ENCODE assay signal across 49 mouse cellular contexts in genomic region chr19:6204265-6204664, GRCm38 (mm10). TPM values are rescaled to one million over a fixed set of nuclear protein-coding genes. Genes with fewer than 3 reads are reported as not detected.
"Had no signal": no experiment of that assay in that cellular context is flagged by ENCODE, and none has a peak within 500 bp of the region (broad histone marks: within the 10 kb centered on the region; RNA-seq: fewer than 3 reads in every experiment).

No protein-coding gene starts in this region.

- ATAC-seq: hindbrain, embryonic 16.5 days; hindbrain, postnatal 0 days; inflammation-experienced regulatory T-cells, adult 6 months had no signal

- H3K9me3 ChIP-seq: heart, embryonic 10.5 days; heart, embryonic 12.5 days; heart, embryonic 13.5 days; heart, embryonic 15.5 days; hindbrain, embryonic 10.5 days; hindbrain, embryonic 12.5 days; hindbrain, embryonic 13.5 days; hindbrain, embryonic 15.5 days; kidney, embryonic 15.5 days had no signal

- H3K27ac ChIP-seq: heart, adult 2 months; heart, embryonic 10.5 days; heart, embryonic 13.5 days; heart, embryonic 15.5 days; hindbrain, embryonic 10.5 days; hindbrain, embryonic 12.5 days; hindbrain, embryonic 13.5 days; hindbrain, embryonic 14.5 days; hindbrain, embryonic 15.5 days; hindbrain, postnatal 0 days; kidney, embryonic 15.5 days; kidney, postnatal 0 days; layer of hippocampus, adult 2 months had no signal

- H3K36me3 ChIP-seq: heart, embryonic 10.5 days; heart, embryonic 12.5 days; heart, embryonic 13.5 days; heart, embryonic 15.5 days; hindbrain, embryonic 10.5 days; hindbrain, embryonic 12.5 days; hindbrain, embryonic 13.5 days; hindbrain, embryonic 15.5 days; kidney, embryonic 15.5 days had no signal

- H3K27me3 ChIP-seq: heart, embryonic 12.5 days; heart, embryonic 13.5 days; heart, embryonic 15.5 days; hindbrain, embryonic 12.5 days; hindbrain, embryonic 13.5 days; hindbrain, embryonic 15.5 days; kidney, embryonic 15.5 days had no signal

- DNase-seq: heart, adult 2 months; heart, postnatal 10 days; heart, postnatal 14 days; heart, postnatal 36 days; heart, postnatal 4 days; kidney, adult 11 months; kidney, adult 18-20 months; kidney, adult 2 months; kidney, adult 8-10 months; kidney, adult 9 months; kidney, postnatal 10 days; kidney, postnatal 14 days; kidney, postnatal 25 days; kidney, postnatal 36 days; kidney, postnatal 4 days; layer of hippocampus, adult 9-11 months; layer of hippocampus, postnatal 36 days had no signal

- H3K9ac ChIP-seq: heart, embryonic 12.5 days; heart, embryonic 13.5 days; heart, embryonic 15.5 days; hindbrain, embryonic 12.5 days; hindbrain, embryonic 13.5 days; hindbrain, embryonic 14.5 days; hindbrain, embryonic 15.5 days; kidney, embryonic 15.5 days had no signal

- H3K4me1 ChIP-seq: heart, embryonic 10.5 days; heart, embryonic 12.5 days; heart, embryonic 13.5 days; heart, embryonic 15.5 days; hindbrain, embryonic 10.5 days; hindbrain, embryonic 12.5 days; hindbrain, embryonic 13.5 days; hindbrain, embryonic 15.5 days; kidney, embryonic 15.5 days had no signal

- H3K4me2 ChIP-seq: heart, embryonic 11.5 days; heart, embryonic 12.5 days; heart, embryonic 13.5 days; heart, embryonic 15.5 days; hindbrain, embryonic 12.5 days; hindbrain, embryonic 13.5 days; hindbrain, embryonic 14.5 days; hindbrain, embryonic 15.5 days; kidney, embryonic 15.5 days had no signal

- H3K4me3 ChIP-seq: heart, adult 2 months; heart, embryonic 10.5 days; heart, embryonic 12.5 days; heart, embryonic 13.5 days; heart, embryonic 15.5 days; hindbrain, embryonic 10.5 days; hindbrain, embryonic 12.5 days; hindbrain, embryonic 13.5 days; hindbrain, embryonic 15.5 days; kidney, embryonic 15.5 days; layer of hippocampus, adult 2 months had no signal

RNA-seq across cellular contexts. Expression of gene Majin, which starts 20.1 kb away (rescaled TPM):
- total RNA-seq: heart, adult 2 months; heart, adult 8-10 months; heart, postnatal 10 days; heart, postnatal 14 days; heart, postnatal 25 days; heart, postnatal 36 days; heart, postnatal 4 days; hematopoietic stem cell, adult 5-6 weeks; hindbrain, postnatal 0 days; layer of hippocampus, adult 18-20 months; layer of hippocampus, adult 2 months; layer of hippocampus, adult 8-10 months; layer of hippocampus, postnatal 10 days; layer of hippocampus, postnatal 14 days; layer of hippocampus, postnatal 25 days; layer of hippocampus, postnatal 36 days had no signal
- polyA plus RNA-seq: heart, embryonic 10.5 days; heart, embryonic 11.5 days; heart, embryonic 12.5 days; heart, embryonic 13.5 days; heart, embryonic 14.5 days; heart, embryonic 15.5 days; heart, embryonic 16.5 days; heart, postnatal 0 days; hindbrain, embryonic 11.5 days; hindbrain, embryonic 12.5 days; hindbrain, embryonic 13.5 days; hindbrain, embryonic 14.5 days; hindbrain, embryonic 15.5 days; hindbrain, postnatal 0 days; intestine, embryonic 14.5 days; kidney, embryonic 14.5 days; kidney, embryonic 15.5 days; kidney, embryonic 16.5 days; kidney, postnatal 0 days had no signal

RNA-seq across cellular contexts. Expression of gene Gpha2, which starts 21.9 kb away (rescaled TPM):
- total RNA-seq: heart, adult 2 months; heart, adult 8-10 months; heart, postnatal 10 days; heart, postnatal 14 days; heart, postnatal 25 days; heart, postnatal 36 days; heart, postnatal 4 days; hindbrain, postnatal 0 days; layer of hippocampus, adult 18-20 months; layer of hippocampus, adult 2 months; layer of hippocampus, adult 8-10 months; layer of hippocampus, postnatal 10 days; layer of hippocampus, postnatal 14 days; layer of hippocampus, postnatal 25 days; layer of hippocampus, postnatal 36 days; left cerebral cortex, adult 18-20 months had no signal
- polyA plus RNA-seq: heart, embryonic 12.5 days; heart, embryonic 13.5 days; heart, embryonic 14.5 days; heart, embryonic 15.5 days; heart, postnatal 0 days; hindbrain, embryonic 10.5 days; hindbrain, embryonic 13.5 days; hindbrain, embryonic 14.5 days; hindbrain, embryonic 15.5 days; hindbrain, embryonic 16.5 days; inflammation-experienced regulatory T-cells, adult 6 months; kidney, embryonic 14.5 days had no signal
